Mouse (Mus musculus) frontal cortex, postnatal 10 days (tissue): Measurements from ENCODE around the gene Pde2a.

ENCODE experiments used
- DNase-seq, 2 experiments: peaks; one replicate each; pipeline ENCODE4 v3.0.0; 2022; ENCODE audit warnings: low spot score in 2 of 2, mixed read lengths in 1 of 2

The Pde2a gene

GRCm38 (mm10) chr7:101472598-101473558 is 51.4 kb downstream of the Pde2a start:
- DNase-seq = no peak

GRCm38 (mm10) chr7:101474399-101474811 is 52.9 kb downstream of the Pde2a start:
- DNase-seq = no peak

- DNase-seq = no peak
These were observed 54.5 kb downstream of the Pde2a start for GRCm38 (mm10) chr7:101476028-101476427.

GRCm38 (mm10) chr7:101476493-101476892 is 55.0 kb downstream of the Pde2a start:
- DNase-seq = no peak

- DNase-seq = peak in 1 of 2 experiments; percentile 14
These were observed 55.7 kb downstream of the Pde2a start for GRCm38 (mm10) chr7:101477200-101477599.

GRCm38 (mm10) chr7:101478099-101478498 is 56.6 kb downstream of the Pde2a start:
- DNase-seq = no peak

GRCm38 (mm10) chr7:101479841-101480240 is 58.4 kb downstream of the Pde2a start:
- no peak for DNase-seq

- no peak for DNase-seq
These were observed 59.2 kb downstream of the Pde2a start for GRCm38 (mm10) chr7:101480671-101481070.

- DNase-seq = no peak
These were observed 60.5 kb downstream of the Pde2a start for GRCm38 (mm10) chr7:101481872-101482498.

GRCm38 (mm10) chr7:101482499-101483081 is 61.1 kb downstream of the Pde2a start:
- DNase-seq = no peak

GRCm38 (mm10) chr7:101483498-101484115 is 62.1 kb downstream of the Pde2a start:
- DNase-seq = no peak

- no peak for DNase-seq
These were observed 65.6 kb downstream of the Pde2a start for GRCm38 (mm10) chr7:101487102-101487501.

GRCm38 (mm10) chr7:101490952-101491351 is 69.5 kb downstream of the Pde2a start:
- DNase-seq = no peak

GRCm38 (mm10) chr7:101498385-101498784 is 76.9 kb downstream of the Pde2a start:
- DNase-seq = no peak

GRCm38 (mm10) chr7:101499251-101499650 is 77.8 kb downstream of the Pde2a start:
- DNase-seq = no peak

- no peak for DNase-seq
These were observed 78.2 kb downstream of the Pde2a start for GRCm38 (mm10) chr7:101499701-101500100.

GRCm38 (mm10) chr7:101501236-101501635 is 79.7 kb downstream of the Pde2a start:
- DNase-seq = no peak

GRCm38 (mm10) chr7:101501675-101502074 is 80.2 kb downstream of the Pde2a start:
- DNase-seq = no peak

- DNase-seq = peak in 1 of 2 experiments; percentile 46
These were observed 81.9 kb downstream of the Pde2a start for GRCm38 (mm10) chr7:101503351-101503750.

- DNase-seq = no peak
These were observed 82.3 kb downstream of the Pde2a start for GRCm38 (mm10) chr7:101503803-101504202.

GRCm38 (mm10) chr7:101504507-101504906 is 83.0 kb downstream of the Pde2a start:
- DNase-seq = no peak

- DNase-seq = no peak
These were observed 87.7 kb downstream of the Pde2a start for GRCm38 (mm10) chr7:101509212-101509611.
